Mouse (Mus musculus): ENCODE results near the gene Tmx4. TPM values are rescaled to one million over a fixed set of nuclear protein-coding genes. Genes with fewer than 3 reads are reported as not detected.

Gene Tmx4
- 4.9 and 6.0 TPM in 2 replicates for polyA plus RNA-seq (2012; rRNA removed)

GRCm38 (mm10) chr2:134643514-134644300 is at the start of gene Tmx4:
TSS of gene Tmx4 (minus strand) at chr2:134644145.

GRCm38 (mm10) chr2:134554221-134554727 is 89.7 kb downstream of the Tmx4 start, which contains the start of gene Hao1:
TSS of gene Hao1 (minus strand) at chr2:134554368.

Other genes with a start within 250 kb of the Tmx4 start
- gene Hao1, start 89.8 kb downstream of the Tmx4 start, polyA plus RNA-seq (2012; rRNA removed) = 0.28 and 0.34 TPM in 2 replicates
- 0.61 and 0.66 TPM in 2 replicates for gene Plcb1, start 141.9 kb upstream of the Tmx4 start, polyA plus RNA-seq (2012; rRNA removed)

Measured in liver, embryonic 14 days (tissue).